Mouse (Mus musculus): ENCODE measurements at regions not wholly inside any gene's neighbourhood (a gene's known extent, or its start where the extent isn't known, plus 50 kb on each side); places are given as distances from the start of the nearest gene placed in this dataset.
A peak's percentile ranks its signal among the peaks of the same experiment; 100 is the strongest.

GRCm38 (mm10) chr11:105538421-105539210 lies 51.2 kb upstream of the Tanc2 start:
- peak; percentile 76 to 93 for DNase-seq

- DNase-seq = no peak
Measured at GRCm38 (mm10) chr11:105532616-105533015, 57.2 kb upstream of the Tanc2 start.

GRCm38 (mm10) chr11:105530711-105531157 lies 59.1 kb upstream of the Tanc2 start:
- no peak for DNase-seq

GRCm38 (mm10) chr11:105526066-105526465 lies 63.7 kb upstream of the Tanc2 start:
- DNase-seq = no peak

GRCm38 (mm10) chr11:105525608-105526007 lies 64.2 kb upstream of the Tanc2 start:
- DNase-seq = peak; percentile 64 to 86

- DNase-seq = no peak
Measured at GRCm38 (mm10) chr11:105524400-105524799, 65.4 kb upstream of the Tanc2 start.

- DNase-seq = no peak
Measured at GRCm38 (mm10) chr11:105523765-105524164, 66.0 kb upstream of the Tanc2 start.

GRCm38 (mm10) chr11:105520398-105520797 lies 63.9 kb upstream of the March10 start:
- DNase-seq = no peak

GRCm38 (mm10) chr11:105513275-105513674 lies 56.7 kb upstream of the March10 start:
- no peak for DNase-seq

- DNase-seq = no peak
Measured at GRCm38 (mm10) chr11:105510626-105511025, 54.1 kb upstream of the March10 start.

GRCm38 (mm10) chr11:105510056-105510455 lies 53.5 kb upstream of the March10 start:
- no peak for DNase-seq

- no peak for DNase-seq
Measured at GRCm38 (mm10) chr11:105508660-105509038, 52.1 kb upstream of the March10 start.

GRCm38 (mm10) chr11:105507972-105508659 lies 51.6 kb upstream of the March10 start:
- DNase-seq = no peak

- no peak for DNase-seq
Measured at GRCm38 (mm10) chr11:105507332-105507971, 50.9 kb upstream of the March10 start.

Measured in kidney, postnatal 25 days (tissue).